Mouse (Mus musculus): ENCODE results near the gene Wfdc5. TPM values are rescaled to one million over a fixed set of nuclear protein-coding genes. Genes with fewer than 3 reads are reported as not detected.
A peak's percentile ranks its signal among the peaks of the same experiment; 100 is the strongest.

Wfdc5 gene
- polyA plus RNA-seq, 1 experiment from 2014 or later = 0.05 TPM

DNA sequence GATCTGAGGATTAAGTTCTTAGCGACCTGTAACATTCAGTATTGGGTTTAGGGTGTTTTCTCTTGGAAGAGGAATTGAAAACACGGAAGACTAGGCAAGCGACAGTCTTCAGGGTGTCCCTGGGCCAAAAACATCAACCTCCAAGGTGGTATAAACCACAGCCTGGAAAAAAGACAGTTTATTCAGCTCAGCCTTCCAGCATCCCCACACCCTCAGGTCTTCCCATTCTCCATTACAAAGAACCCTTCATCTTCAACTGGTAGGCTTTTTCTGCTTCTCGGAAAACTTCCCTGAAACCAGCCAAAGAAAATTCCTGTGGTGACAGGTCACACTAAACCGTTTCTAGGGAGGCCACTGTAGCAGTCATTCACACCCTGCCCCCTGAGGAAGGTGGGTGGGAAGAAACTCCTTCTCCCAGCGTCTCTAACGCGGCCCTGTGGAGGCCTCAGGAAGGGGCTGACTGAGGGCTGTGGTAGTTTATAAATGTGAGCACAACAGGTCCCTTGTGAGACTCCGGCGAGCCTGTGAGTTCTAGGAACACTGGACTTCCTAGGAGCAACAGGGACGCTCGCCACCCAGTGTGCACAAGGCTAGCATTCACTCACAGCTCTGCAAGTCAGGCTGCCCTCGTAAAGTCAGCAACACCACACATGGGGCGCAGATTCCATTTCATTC is 32.3 kb downstream of the Wfdc5 start:
- in situ Hi-C loops (cut with MboI; ENCODE audit: low pct_unique_long_range_greater_than_20kb) = no loop called here
- CTCF ChIA-PET = interaction anchor here (0.6 kb wide), 1 partner anchor 30 kb away, joined by 3 read pairs; no protein-coding TSS in a partner anchor
- TF ChIP-seq CTCF (IDR thresholded peaks at IDR 0.05) = no peak
- DNase-seq (ENCODE audit: low read depth, low spot score) (no peak), ATAC-seq (peak; percentile 26)
- POLR2A ChIA-PET = interaction anchor here (0.7 kb wide), 1 partner anchor 58 kb away, joined by 3 read pairs; no protein-coding TSS in a partner anchor
- H3K27me3 ChIP-seq = no peaks in the 10 kb centered on the region

DNA sequence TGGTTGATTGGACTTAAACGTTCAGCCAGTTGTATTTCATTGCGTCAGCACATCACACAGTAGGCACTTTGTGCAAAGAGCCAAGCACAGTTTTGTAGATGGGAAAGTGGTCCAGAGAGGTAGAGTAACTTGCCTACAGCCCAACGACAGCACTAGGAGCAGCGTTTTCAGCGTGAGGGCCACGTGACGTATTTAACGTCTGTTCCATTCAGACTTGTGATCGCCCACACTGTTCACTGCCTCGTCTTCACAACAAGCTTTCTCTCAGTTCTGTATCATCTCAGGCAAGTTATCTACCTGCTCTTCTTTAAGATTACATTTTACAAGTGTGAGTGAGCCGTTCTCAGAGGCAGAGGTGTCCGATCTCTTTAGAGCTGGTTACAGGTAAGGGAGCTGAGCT is 36.0 kb downstream of the Wfdc5 start:
- ChIA-PET CTCF (interaction anchor here (1.1 to 2.6 kb wide), 2 partner anchors 10 to 240 kb away, joined by 3 to 10 read pairs; no protein-coding TSS in a partner anchor), POLR2A (no interaction called here)
- no peak for TF ChIP-seq CTCF (IDR thresholded peaks at IDR 0.05)
- no peak for DNase-seq (ENCODE audit: low read depth, low spot score)
- no peaks in the 10 kb centered on the region for H3K27me3 ChIP-seq
- in situ Hi-C loops (cut with MboI; ENCODE audit: low pct_unique_long_range_greater_than_20kb) = no loop called here
- no peak for ATAC-seq

DNA sequence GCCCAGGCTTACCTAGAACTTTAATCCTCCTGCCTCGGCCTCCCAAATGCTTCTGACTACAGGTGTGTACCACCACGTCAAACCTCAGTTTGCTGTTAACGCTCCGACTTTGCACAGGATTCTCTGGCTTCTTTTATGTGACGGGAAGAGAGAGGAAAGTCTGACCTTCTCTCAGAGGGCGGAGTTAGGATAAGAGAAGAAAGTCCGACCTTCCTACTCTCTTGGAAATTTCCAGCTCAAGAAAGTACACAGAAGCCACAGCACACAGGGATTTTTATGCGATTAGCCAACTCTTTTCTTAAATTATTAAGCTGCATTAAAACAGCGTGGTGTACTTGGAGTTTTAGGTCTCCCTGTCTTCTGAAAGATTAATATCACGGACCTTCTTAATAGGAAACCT is 38.0 kb downstream of the Wfdc5 start:
- no peak for TF ChIP-seq CTCF (IDR thresholded peaks at IDR 0.05)
- in situ Hi-C loops (cut with MboI; ENCODE audit: low pct_unique_long_range_greater_than_20kb) = no loop called here
- no peak for DNase-seq (ENCODE audit: low read depth, low spot score)
- ATAC-seq = no peak
- no peaks in the 10 kb centered on the region for H3K27me3 ChIP-seq
- CTCF ChIA-PET = interaction anchor here (0.9 to 1.5 kb wide), 2 partner anchors 13 to 245 kb away, joined by 3 to 5 read pairs; partner anchors contain the start of gene Slpi
- POLR2A ChIA-PET = no interaction called here

DNA sequence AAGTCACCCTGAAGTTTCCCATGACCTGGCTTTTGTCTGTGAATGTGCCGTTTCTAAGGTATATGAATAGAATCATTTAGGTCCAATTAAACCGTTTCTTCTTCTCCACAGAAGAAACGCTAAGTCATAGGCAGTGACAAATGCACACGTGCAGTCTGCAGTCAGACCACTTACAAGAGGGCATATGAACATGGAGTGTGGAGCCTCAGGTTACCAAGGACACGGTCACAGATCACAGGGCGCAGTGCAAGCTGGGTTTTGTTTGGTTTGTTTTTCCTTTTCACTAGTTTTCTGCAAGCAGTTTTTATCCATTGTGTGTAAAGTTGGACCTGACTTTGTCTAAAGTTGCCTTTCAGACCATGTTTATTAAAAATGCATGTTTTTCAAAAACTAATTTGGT is 38.5 kb downstream of the Wfdc5 start:
- no peak for TF ChIP-seq CTCF (IDR thresholded peaks at IDR 0.05)
- in situ Hi-C loops (cut with MboI; ENCODE audit: low pct_unique_long_range_greater_than_20kb) = no loop called here
- CTCF ChIA-PET = interaction anchor here (1.5 kb wide), 1 partner anchor 246 kb away, joined by 5 read pairs; the partner anchor contains the start of gene Slpi
- POLR2A ChIA-PET = no interaction called here
- no peak for ATAC-seq
- no peaks in the 10 kb centered on the region for H3K27me3 ChIP-seq
- DNase-seq (ENCODE audit: low read depth, low spot score) = no peak

DNA sequence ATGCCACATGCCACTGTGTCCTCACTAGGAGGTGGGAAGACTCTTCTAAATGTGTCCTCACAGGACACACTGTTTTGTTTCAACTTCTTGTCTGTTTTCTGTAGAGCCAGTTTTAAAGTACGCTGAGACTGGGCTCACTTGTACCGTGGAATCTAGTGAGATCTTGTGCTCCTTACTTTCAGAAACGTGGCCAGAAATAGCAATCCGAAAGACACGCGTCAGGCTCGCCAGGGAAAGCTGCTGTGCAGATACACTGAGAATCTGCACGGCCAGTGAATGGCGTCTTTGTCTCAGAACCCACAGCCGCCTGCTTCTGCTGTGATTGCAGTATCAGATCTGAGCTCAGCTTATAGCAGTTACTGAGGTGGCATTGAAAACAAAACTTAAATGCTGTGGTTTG is 40.5 kb downstream of the Wfdc5 start:
- DNase-seq (ENCODE audit: low read depth, low spot score) (no peak), ATAC-seq (no peak)
- in situ Hi-C loops (cut with MboI; ENCODE audit: low pct_unique_long_range_greater_than_20kb) = no loop called here
- H3K27me3 ChIP-seq = no peaks in the 10 kb centered on the region
- CTCF ChIA-PET = interaction anchor here (1.2 to 1.3 kb wide), 2 partner anchors 34 to 37 kb away, joined by 3 read pairs; no protein-coding TSS in a partner anchor
- POLR2A ChIA-PET = no interaction called here
- TF ChIP-seq CTCF (IDR thresholded peaks at IDR 0.05) = no peak

DNA sequence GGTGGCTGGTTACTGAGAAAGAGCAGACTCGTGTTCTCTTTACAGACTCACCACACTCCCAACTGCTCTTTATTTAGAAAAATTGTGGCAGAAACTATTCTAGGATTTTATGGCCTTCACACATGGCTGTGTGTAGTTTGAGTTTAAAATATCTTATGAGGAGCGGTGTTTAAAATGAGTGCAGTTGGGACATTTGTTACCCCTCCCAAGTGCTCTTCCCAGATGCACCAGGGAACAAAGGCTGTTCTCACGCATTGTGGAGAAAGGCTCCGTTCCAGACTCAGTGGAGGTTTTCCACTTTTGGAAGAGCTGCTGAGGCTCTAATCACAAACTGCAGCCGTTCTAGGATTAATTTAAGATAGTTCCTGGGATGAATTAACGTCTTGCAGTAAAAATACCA is 44.8 kb downstream of the Wfdc5 start:
- in situ Hi-C loops (cut with MboI; ENCODE audit: low pct_unique_long_range_greater_than_20kb) = loop anchor here (10.0 kb wide), 2 partner anchors 197 to 247 kb away; partner anchors contain the start of genes Slpi and Svs5
- no peak for ATAC-seq
- TF ChIP-seq CTCF (IDR thresholded peaks at IDR 0.05) = no peak
- ChIA-PET POLR2A (no interaction called here), CTCF (interaction anchor here (1.1 to 1.2 kb wide), 3 partner anchors 11 to 252 kb away, joined by 3 to 4 read pairs (median 4); partner anchors contain the start of gene Slpi)
- DNase-seq (ENCODE audit: low read depth, low spot score) = no peak
- no peaks in the 10 kb centered on the region for H3K27me3 ChIP-seq

DNA sequence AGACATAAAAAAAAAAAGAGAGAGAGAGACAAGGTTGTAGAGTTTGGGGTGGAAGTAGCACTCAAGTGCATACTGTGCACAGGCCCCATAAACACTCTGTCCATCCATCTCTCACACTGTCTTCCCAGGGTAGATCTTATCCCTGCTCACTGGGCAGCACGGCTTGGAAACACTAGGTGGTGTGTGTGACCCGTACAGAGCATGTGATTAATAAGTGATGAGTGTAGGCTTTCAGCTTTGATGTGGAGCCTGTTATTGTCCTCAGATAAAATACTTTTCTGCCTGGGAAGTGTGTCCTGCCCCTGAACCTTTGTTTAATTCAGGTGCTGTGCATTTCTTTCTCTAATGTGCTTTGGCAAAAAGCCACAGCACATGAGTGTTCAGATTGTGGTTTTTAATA is 46.1 kb downstream of the Wfdc5 start:
- ChIA-PET POLR2A (interaction anchor here (0.6 kb wide), 1 partner anchor 273 kb away, joined by 3 read pairs; no protein-coding TSS in a partner anchor), CTCF (interaction anchor here (0.9 to 1.2 kb wide), 4 partner anchors 10 to 44 kb away, joined by 3 to 6 read pairs (median 4); no protein-coding TSS in a partner anchor)
- in situ Hi-C loops (cut with MboI; ENCODE audit: low pct_unique_long_range_greater_than_20kb) = loop anchor here (10.0 kb wide), 2 partner anchors 198 to 248 kb away; partner anchors contain the start of genes Slpi and Svs5
- ATAC-seq (no peak), DNase-seq (ENCODE audit: low read depth, low spot score) (no peak)
- TF ChIP-seq CTCF (IDR thresholded peaks at IDR 0.05) = peak; percentile 58
- H3K27me3 ChIP-seq = no peaks in the 10 kb centered on the region

DNA sequence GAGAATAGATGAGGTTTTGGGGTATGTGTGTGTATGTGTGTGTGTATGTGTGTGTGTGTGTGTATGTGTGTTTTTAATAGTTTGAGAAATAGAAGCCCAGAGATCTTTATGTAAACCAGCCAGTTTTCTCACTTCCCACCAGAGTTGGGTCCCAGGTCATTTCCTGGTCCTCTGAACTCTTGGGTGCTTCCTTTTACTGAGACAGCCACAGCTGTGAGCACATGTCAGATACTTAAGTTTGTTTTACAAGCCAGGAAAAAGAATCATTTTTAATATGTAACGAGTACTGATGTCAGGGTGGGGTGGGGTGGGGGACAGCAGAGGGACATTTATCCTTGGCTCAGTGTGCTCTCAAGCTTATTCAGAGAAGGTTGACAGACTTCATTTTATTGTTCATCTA is 47.2 kb downstream of the Wfdc5 start:
- ChIA-PET POLR2A (no interaction called here), CTCF (interaction anchor here (1.4 to 2.2 kb wide), 3 partner anchors 9 to 270 kb away, joined by 3 to 11 read pairs (median 4); partner anchors contain the start of gene Matn4)
- ATAC-seq (no peak), DNase-seq (ENCODE audit: low read depth, low spot score) (no peak)
- in situ Hi-C loops (cut with MboI; ENCODE audit: low pct_unique_long_range_greater_than_20kb) = loop anchor here (10.0 kb wide), 2 partner anchors 199 to 249 kb away; partner anchors contain the start of genes Slpi and Svs5
- no peak for TF ChIP-seq CTCF (IDR thresholded peaks at IDR 0.05)
- no peaks in the 10 kb centered on the region for H3K27me3 ChIP-seq

DNA sequence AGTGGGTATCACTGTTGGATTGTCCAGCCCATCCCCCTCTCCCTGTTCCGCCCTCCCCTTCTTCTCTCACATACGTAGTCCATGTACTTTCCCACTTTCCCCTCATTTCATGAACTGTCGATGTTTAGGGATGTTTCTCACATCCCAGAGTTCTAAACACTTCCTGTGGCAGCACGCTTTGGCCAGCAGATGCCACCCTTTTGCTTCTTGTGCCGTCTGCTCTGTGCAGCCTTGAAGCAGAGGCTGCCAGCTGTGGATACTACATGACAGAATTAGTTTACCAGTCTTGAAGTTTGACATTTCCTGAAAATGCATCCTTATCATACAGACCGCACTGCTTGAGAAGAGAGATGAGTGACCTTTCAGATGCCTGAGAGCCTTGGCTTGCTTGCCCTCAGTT is 48.0 kb downstream of the Wfdc5 start:
- in situ Hi-C loops (cut with MboI; ENCODE audit: low pct_unique_long_range_greater_than_20kb) = loop anchor here (10.0 kb wide), 2 partner anchors 200 to 250 kb away; partner anchors contain the start of genes Slpi and Svs5
- TF ChIP-seq CTCF (IDR thresholded peaks at IDR 0.05) = peak; percentile 76
- H3K27me3 ChIP-seq = no peaks in the 10 kb centered on the region
- POLR2A ChIA-PET = no interaction called here
- no peak for ATAC-seq
- CTCF ChIA-PET = interaction anchor here (1.4 to 2.2 kb wide), 4 partner anchors 8 to 271 kb away, joined by 3 to 11 read pairs (median 4); partner anchors contain the start of gene Matn4
- DNase-seq (ENCODE audit: low read depth, low spot score) = no peak

DNA sequence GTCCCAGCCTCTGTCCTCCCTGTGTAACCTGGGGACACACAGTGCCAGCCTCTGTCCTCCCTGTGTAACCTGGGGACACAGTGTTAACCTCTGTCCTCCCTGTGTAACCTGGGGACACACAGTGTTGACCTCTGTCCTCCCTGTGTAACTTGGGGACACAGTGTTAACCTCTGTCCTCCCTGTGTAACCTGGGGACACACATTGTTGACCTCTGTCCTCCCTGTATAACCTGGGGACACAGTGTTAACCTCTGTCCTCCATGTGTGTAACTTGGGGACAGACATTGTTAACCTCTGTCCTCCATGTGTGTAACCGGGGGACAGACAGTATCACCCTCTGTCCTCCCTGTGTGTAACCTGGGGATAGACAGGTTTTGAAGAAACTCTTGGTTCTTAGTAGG is 51.0 kb downstream of the Wfdc5 start:
- no peak for TF ChIP-seq CTCF (IDR thresholded peaks at IDR 0.05)
- ChIA-PET POLR2A (no interaction called here), CTCF (no interaction called here)
- ATAC-seq (no peak), DNase-seq (ENCODE audit: low read depth, low spot score) (no peak)
- H3K27me3 ChIP-seq = no peaks in the 10 kb centered on the region
- in situ Hi-C loops (cut with MboI; ENCODE audit: low pct_unique_long_range_greater_than_20kb) = loop anchor here (10.0 kb wide), 2 partner anchors 203 to 253 kb away; partner anchors contain the start of genes Slpi and Svs5

Measured in Patski (cell line).